Mouse (Mus musculus) limb, embryonic 12.5 days (tissue): ENCODE results near the gene Sec63. TPM values are rescaled to one million over a fixed set of nuclear protein-coding genes. Genes with fewer than 3 reads are reported as not detected.

Source experiments
- ATAC-seq: fragments of 200-750 bp; cut with Nextera tagmentation; 2 replicates; pipeline ENCODE4 v1.8.0; 2017; ENCODE audit warnings: low read depth, moderate TSS enrichment; ENCODE audit not compliant: insufficient number of reproducible peaks, insufficient read depth, low FRiP score, low TSS enrichment
- H3K27ac ChIP-seq: fragments of 300-500 bp; sonication (generic); 2 replicates; pipeline ENCODE4 v1.5.1; 2016; ENCODE audit warnings: mild to moderate bottlenecking, moderate library complexity
- H3K27me3 ChIP-seq: fragments of 300-500 bp; sonication (generic); 2 replicates; pipeline ENCODE4 v1.6.1; 2016; ENCODE audit warnings: mild to moderate bottlenecking, moderate library complexity
- H3K36me3 ChIP-seq: fragments of 300-500 bp; sonication (generic); 2 replicates; pipeline ENCODE4 v1.6.1; 2016; ENCODE audit warnings: mild to moderate bottlenecking, moderate library complexity
- H3K4me1 ChIP-seq: fragments of 300-500 bp; sonication (generic); replicated peaks from 2 replicates; pipeline ENCODE4 v1.6.1; 2016
- H3K4me2 ChIP-seq: fragments of 300-500 bp; sonication (generic); 2 replicates; pipeline ENCODE4 v1.6.1; 2016; ENCODE audit warnings: mild to moderate bottlenecking, moderate library complexity
- H3K4me3 ChIP-seq: fragments of 300-500 bp; sonication (generic); replicated peaks from 2 replicates; pipeline ENCODE4 v1.5.1; 2016; ENCODE audit warnings: mild to moderate bottlenecking
- H3K9ac ChIP-seq: fragments of 300-500 bp; sonication (generic); replicated peaks from 2 replicates; pipeline ENCODE4 v1.6.1; 2016; ENCODE audit warnings: mild to moderate bottlenecking, moderate library complexity
- H3K9me3 ChIP-seq: fragments of 300-500 bp; sonication (generic); 2 replicates; pipeline ENCODE4 v1.6.1; 2016; ENCODE audit warnings: mild to moderate bottlenecking, moderate library complexity
- WGBS: fragments of 180-500 bp; shearing (Covaris S2); methylation state at CpG from one replicate; pipeline ENCODE4 v1.1.7; 2016; 5-methylcytosine and 5-hydroxymethylcytosine counted together
- polyA plus RNA-seq: library from polyadenylated mRNA; unstranded; fragments of >200 nt; fragmentation: Nextera tagmentation; extraction: Ambion mirVana; gene quantifications from 2 replicates; pipeline ENCODE4 v1.2.1, GENCODE M21; 2016

The Sec63 gene
- polyA plus RNA-seq, 1 experiment from 2014 or later = 28.6 TPM

- WGBS = 53% methylated on average over 5 of the region's 6 CpGs
- H3K9me3 ChIP-seq = no peaks in the 10 kb centered on the region
- no peak overlapping the region for H3K9ac ChIP-seq
- no peaks in the 10 kb centered on the region for H3K4me1 ChIP-seq
- H3K27ac ChIP-seq = no peak overlapping the region
- peaks cover 77% of the 10 kb centered on the region for H3K36me3 ChIP-seq
- no peak overlapping the region for H3K4me2 ChIP-seq
- no peak for ATAC-seq
- H3K27me3 ChIP-seq = no peaks in the 10 kb centered on the region
- no peak overlapping the region for H3K4me3 ChIP-seq
These were observed 69.1 kb downstream of the Sec63 start for GRCm38 (mm10) chr10:42830409-42830808.

DNA sequence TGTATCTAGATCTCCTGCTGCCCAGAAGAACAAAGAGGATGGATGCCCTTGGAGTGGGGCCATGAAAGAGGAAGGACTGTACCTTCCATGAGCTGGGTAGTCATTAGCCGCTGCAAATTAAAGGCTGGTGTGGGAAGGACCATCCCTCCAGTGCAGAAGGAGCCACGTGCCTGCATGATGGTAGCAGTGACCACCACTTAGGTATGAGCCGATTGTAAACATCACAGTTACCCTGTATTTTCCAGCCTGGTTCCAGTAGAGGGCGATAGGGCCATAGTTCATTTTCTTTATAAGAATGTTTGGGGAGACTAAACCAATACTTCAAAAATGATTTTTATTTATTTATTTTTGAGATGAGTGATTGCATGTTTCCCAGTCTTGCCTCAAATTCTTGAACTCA, 71.4 kb downstream of the Sec63 start:
- Histone ChIP-seq H3K4me1 (no peaks in the 10 kb centered on the region), H3K4me3 (no peak overlapping the region), H3K9ac (no peak overlapping the region), H3K27me3 (no peaks in the 10 kb centered on the region), H3K36me3 (peaks cover 78% of the 10 kb centered on the region), H3K4me2 (no peak overlapping the region), H3K9me3 (no peaks in the 10 kb centered on the region), H3K27ac (no peak overlapping the region)
- ATAC-seq = no peak
- 57% methylated on average over 4 of the region's 4 CpGs for WGBS

- H3K4me3 ChIP-seq = no peak overlapping the region
- H3K4me2 ChIP-seq = no peak overlapping the region
- no peaks in the 10 kb centered on the region for H3K27me3 ChIP-seq
- WGBS = 87% methylated on average over 4 of the region's 4 CpGs
- H3K4me1 ChIP-seq = no peaks in the 10 kb centered on the region
- H3K27ac ChIP-seq = no peak overlapping the region
- H3K36me3 ChIP-seq = peaks cover 64% of the 10 kb centered on the region
- H3K9me3 ChIP-seq = 0 out of 2 replicates have a peak, but pooled peaks cover 4% of the 10 kb centered on the region
- no peak for ATAC-seq
- H3K9ac ChIP-seq = no peak overlapping the region
These were observed 72.8 kb downstream of the Sec63 start for GRCm38 (mm10) chr10:42833871-42834727.

- H3K27me3 ChIP-seq = no peaks in the 10 kb centered on the region
- no peak overlapping the region for H3K4me2 ChIP-seq
- peaks cover 40% of the 10 kb centered on the region for H3K36me3 ChIP-seq
- no peak for ATAC-seq
- no peak overlapping the region for H3K27ac ChIP-seq
- no peak overlapping the region for H3K4me3 ChIP-seq
- 86% methylated on average over 4 of the region's 4 CpGs for WGBS
- no peak overlapping the region for H3K9ac ChIP-seq
- H3K9me3 ChIP-seq = 0 out of 2 replicates have a peak, but pooled peaks cover 16% of the 10 kb centered on the region
- no peaks in the 10 kb centered on the region for H3K4me1 ChIP-seq
These were observed 76.8 kb downstream of the Sec63 start for GRCm38 (mm10) chr10:42838106-42838505.

DNA sequence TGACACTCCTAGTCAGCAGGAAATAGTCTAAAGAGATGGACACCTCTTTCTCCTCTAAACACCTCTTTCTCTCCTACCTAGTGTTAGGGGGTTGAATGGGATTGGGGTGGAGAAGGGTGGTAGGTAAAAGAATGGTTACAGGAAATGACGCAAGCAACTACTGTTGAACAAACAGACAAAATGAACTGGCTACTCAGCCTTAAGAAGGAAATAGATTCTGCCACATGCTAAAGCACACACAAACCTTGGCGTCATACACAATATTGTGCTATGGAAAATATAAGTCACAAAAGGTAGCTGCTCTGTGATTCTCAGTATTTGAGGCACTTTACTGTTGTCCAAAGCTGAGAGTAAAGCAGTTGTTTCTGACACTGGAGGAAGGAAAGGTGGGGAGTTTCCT, 77.4 kb downstream of the Sec63 start:
- 96% methylated on average over 2 of the region's 2 CpGs for WGBS
- H3K36me3 ChIP-seq = peaks cover 34% of the 10 kb centered on the region
- no peak for ATAC-seq

DNA sequence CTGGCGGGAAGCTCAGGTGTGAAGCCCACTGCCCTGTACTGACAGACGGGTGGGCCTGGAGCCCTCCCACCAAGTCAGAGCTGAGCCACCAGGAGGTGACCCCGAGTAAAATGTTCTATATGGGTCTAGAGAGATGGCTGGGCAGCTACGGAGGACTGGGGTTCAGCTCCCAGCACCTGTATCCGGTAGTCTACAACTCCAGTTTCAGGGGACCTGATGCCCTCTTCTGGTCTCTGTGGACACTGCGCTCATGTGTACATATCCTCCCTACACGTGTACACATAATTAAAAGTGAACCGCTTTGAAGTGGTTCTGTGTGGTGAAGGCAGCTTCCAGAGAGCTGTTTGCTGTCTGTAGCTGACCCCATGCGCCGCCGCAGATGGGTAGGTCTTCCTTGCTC, 78.7 kb downstream of the Sec63 start:
- 93% methylated on average over 11 of the region's 11 CpGs for WGBS

More for the DNA sequence above, 77.4 kb downstream of the Sec63 start:
- Histone ChIP-seq H3K27me3 (no peaks in the 10 kb centered on the region), H3K9ac (no peak overlapping the region), H3K4me3 (no peak overlapping the region), H3K9me3 (0 out of 2 replicates have a peak, but pooled peaks cover 16% of the 10 kb centered on the region), H3K4me2 (no peak overlapping the region), H3K4me1 (no peaks in the 10 kb centered on the region), H3K27ac (no peak overlapping the region)

GRCm38 (mm10) chr10:42841531-42842195, 80.4 kb downstream of the Sec63 start:
- 68% methylated on average over 16 of the region's 16 CpGs for WGBS

More for the DNA sequence above, 78.7 kb downstream of the Sec63 start:
- no peak overlapping the region for H3K4me3 ChIP-seq
- peaks cover 21% of the 10 kb centered on the region for H3K36me3 ChIP-seq
- no peak for ATAC-seq
- no peak overlapping the region for H3K9ac ChIP-seq
- no peak overlapping the region for H3K4me2 ChIP-seq
- 0 out of 2 replicates have a peak, but pooled peaks cover 16% of the 10 kb centered on the region for H3K9me3 ChIP-seq
- no peaks in the 10 kb centered on the region for H3K4me1 ChIP-seq
- no peak overlapping the region for H3K27ac ChIP-seq
- no peaks in the 10 kb centered on the region for H3K27me3 ChIP-seq

DNA sequence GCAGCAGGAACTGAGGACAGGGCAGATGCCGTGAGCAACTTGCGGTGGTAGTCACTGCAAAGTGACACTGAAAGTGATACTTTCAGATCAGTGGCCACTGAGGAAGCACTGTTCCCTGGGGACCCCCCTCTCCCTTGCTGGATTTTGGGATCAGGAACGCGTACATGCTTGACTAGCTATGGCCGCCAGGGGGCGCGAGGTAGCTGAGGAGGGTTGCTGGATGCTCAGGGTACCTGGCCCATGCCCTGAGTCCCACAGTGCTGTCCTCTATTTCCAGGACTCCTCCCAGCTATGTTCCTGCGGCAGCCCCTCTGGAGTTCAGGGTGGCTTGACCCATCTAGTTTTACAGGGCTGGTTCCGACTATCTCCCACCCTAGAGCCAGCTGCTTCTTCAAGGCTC, 81.1 kb downstream of the Sec63 start:
- no peak overlapping the region for H3K4me2 ChIP-seq
- H3K4me1 ChIP-seq = no peaks in the 10 kb centered on the region
- H3K4me3 ChIP-seq = no peak overlapping the region
- H3K36me3 ChIP-seq = peaks cover 6% of the 10 kb centered on the region
- peak; percentile 62; the same call in 1 of the 2 replicates for ATAC-seq
- H3K9me3 ChIP-seq = 0 out of 2 replicates have a peak, but pooled peaks cover 16% of the 10 kb centered on the region
- 11% methylated on average over 9 of the region's 9 CpGs for WGBS
- H3K27me3 ChIP-seq = no peaks in the 10 kb centered on the region
- H3K27ac ChIP-seq = no peak overlapping the region
- H3K9ac ChIP-seq = no peak overlapping the region

More at GRCm38 (mm10) chr10:42841531-42842195, 80.4 kb downstream of the Sec63 start:
- H3K4me2 ChIP-seq = no peak overlapping the region
- no peak; the same call in 1 of the 2 replicates for ATAC-seq
- no peak overlapping the region for H3K9ac ChIP-seq
- H3K9me3 ChIP-seq = 0 out of 2 replicates have a peak, but pooled peaks cover 16% of the 10 kb centered on the region
- H3K27ac ChIP-seq = no peak overlapping the region
- no peaks in the 10 kb centered on the region for H3K4me1 ChIP-seq
- peaks cover 11% of the 10 kb centered on the region for H3K36me3 ChIP-seq
- H3K27me3 ChIP-seq = no peaks in the 10 kb centered on the region
- H3K4me3 ChIP-seq = no peak overlapping the region

GRCm38 (mm10) chr10:42843416-42843815, 82.1 kb downstream of the Sec63 start:
- Histone ChIP-seq H3K4me2 (no peak overlapping the region), H3K36me3 (peaks cover 5% of the 10 kb centered on the region; the same call in 1 of the 2 replicates), H3K27ac (no peak overlapping the region), H3K4me3 (no peak overlapping the region), H3K4me1 (no peaks in the 10 kb centered on the region), H3K27me3 (no peaks in the 10 kb centered on the region), H3K9me3 (0 out of 2 replicates have a peak, but pooled peaks cover 12% of the 10 kb centered on the region), H3K9ac (no peak overlapping the region)
- WGBS = 55% methylated on average over 1 of the region's 1 CpGs
- no peak for ATAC-seq

DNA sequence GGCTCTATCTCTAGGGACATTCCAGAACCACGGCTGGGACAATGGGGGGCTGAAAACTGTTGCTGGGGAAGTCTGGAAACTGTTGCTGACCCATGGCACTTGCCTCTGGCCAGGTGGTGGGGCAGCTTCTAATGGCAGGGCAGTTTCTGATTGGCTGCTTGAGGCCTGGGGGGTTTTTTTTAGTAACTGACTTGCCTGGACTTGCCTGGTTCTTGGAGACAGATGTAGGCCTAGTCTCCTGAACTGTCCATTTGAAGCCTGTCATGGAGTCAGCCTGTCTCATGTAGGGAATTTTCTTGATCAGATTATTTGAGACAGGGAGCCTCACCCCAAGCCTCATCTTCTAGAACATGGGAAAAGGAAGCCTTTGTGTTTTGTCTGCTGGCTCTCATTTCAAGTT, 84.2 kb downstream of the Sec63 start:
- H3K27ac ChIP-seq = no peak overlapping the region
- no peaks in the 10 kb centered on the region for H3K27me3 ChIP-seq
- H3K9ac ChIP-seq = no peak overlapping the region
- H3K4me3 ChIP-seq = no peak overlapping the region
- ATAC-seq = no peak
- no peaks in the 10 kb centered on the region for H3K36me3 ChIP-seq
- H3K4me1 ChIP-seq = no peaks in the 10 kb centered on the region
- no peak overlapping the region for H3K4me2 ChIP-seq
- WGBS = 46% methylated on average over 1 of the region's 1 CpGs
- H3K9me3 ChIP-seq = 0 out of 2 replicates have a peak, but pooled peaks cover 7% of the 10 kb centered on the region
